Mouse (Mus musculus) CD8-positive naive resting alpha-beta T cell, adult 2 months (primary cell): ENCODE measurements at regions not wholly inside any gene's neighbourhood (a gene's known extent, or its start where the extent isn't known, plus 50 kb on each side); places are given as distances from the start of the nearest gene placed in this dataset.

Experiments
- DNase-seq, 2 experiments: peaks; one replicate each; pipeline ENCODE4 v3.0.0; 2022; ENCODE audit warnings: low read depth in 2 of 2, low spot score in 2 of 2

GRCm38 (mm10) chr3:148762541-148763225 is 227.7 kb downstream of the Adgrl2 start:
- DNase-seq, result peak; percentile 48 to 68

GRCm38 (mm10) chr3:148761586-148761985 is 228.8 kb downstream of the Adgrl2 start:
- DNase-seq, result no peak

- DNase-seq, result no peak
Measured at GRCm38 (mm10) chr3:148759500-148759899, 230.9 kb downstream of the Adgrl2 start.

GRCm38 (mm10) chr3:148746234-148746633 is 244.1 kb downstream of the Adgrl2 start:
- DNase-seq, result no peak

GRCm38 (mm10) chr3:148744651-148745050 is 245.7 kb downstream of the Adgrl2 start:
- no peak for DNase-seq

GRCm38 (mm10) chr3:148734194-148734749 is 256.1 kb downstream of the Adgrl2 start:
- DNase-seq, result no peak

- DNase-seq, result no peak
Measured at GRCm38 (mm10) chr3:148733227-148733854, 257.0 kb downstream of the Adgrl2 start.

GRCm38 (mm10) chr3:148731436-148731835 is 258.9 kb downstream of the Adgrl2 start:
- no peak for DNase-seq

GRCm38 (mm10) chr3:148729242-148729680 is 261.1 kb downstream of the Adgrl2 start:
- DNase-seq, result peak; percentile 3 to 21

GRCm38 (mm10) chr3:148728513-148729241 is 261.7 kb downstream of the Adgrl2 start:
- DNase-seq, result no peak

- no peak for DNase-seq
Measured at GRCm38 (mm10) chr3:148726596-148727331, 263.6 kb downstream of the Adgrl2 start.

GRCm38 (mm10) chr3:148696555-148696954 is 293.8 kb downstream of the Adgrl2 start:
- no peak for DNase-seq

- no peak for DNase-seq
Measured at GRCm38 (mm10) chr3:148695453-148695852, 294.9 kb downstream of the Adgrl2 start.

- no peak for DNase-seq
Measured at GRCm38 (mm10) chr3:148683181-148683580, 307.2 kb downstream of the Adgrl2 start.

GRCm38 (mm10) chr3:148682445-148682994 is 307.8 kb downstream of the Adgrl2 start:
- no peak for DNase-seq

- no peak for DNase-seq
Measured at GRCm38 (mm10) chr3:148681186-148681585, 309.2 kb downstream of the Adgrl2 start.

GRCm38 (mm10) chr3:148680737-148681136 is 309.6 kb downstream of the Adgrl2 start:
- DNase-seq, result no peak

- DNase-seq, result no peak
Measured at GRCm38 (mm10) chr3:148680086-148680485, 310.3 kb downstream of the Adgrl2 start.

- no peak for DNase-seq
Measured at GRCm38 (mm10) chr3:148679121-148679520, 311.2 kb downstream of the Adgrl2 start.

GRCm38 (mm10) chr3:148676025-148676424 is 314.3 kb downstream of the Adgrl2 start:
- no peak for DNase-seq
